Mouse (Mus musculus): ENCODE measurements at regions not wholly inside any gene's neighbourhood (a gene's known extent, or its start where the extent isn't known, plus 50 kb on each side); places are given as distances from the start of the nearest gene placed in this dataset.

GRCm38 (mm10) chr10:16600041-16600440 lies 1123.0 kb upstream of the Cited2 start:
- Histone ChIP-seq H3K27me3 (ENCODE audit: control insufficient read depth, insufficient read depth, low read length, poor library complexity, severe bottlenecking) (no peaks in the 10 kb centered on the region), H3K9me3 (replicated peaks; ENCODE audit: control insufficient read depth, insufficient read depth, low read length, poor library complexity, severe bottlenecking) (no peaks in the 10 kb centered on the region), H3K36me3 (ENCODE audit: control insufficient read depth, insufficient read depth, low read length, poor library complexity, severe bottlenecking) (no peaks in the 10 kb centered on the region), H3K9ac (ENCODE audit: low read depth, poor library complexity, severe bottlenecking) (no peak overlapping the region), H3K27ac (ENCODE audit: insufficient read depth, low read length) (no peak overlapping the region), H3K4me1 (ENCODE audit: control insufficient read depth, insufficient read depth, low read length) (no peaks in the 10 kb centered on the region), H3K4me3 (ENCODE audit: low read depth, low read length) (no peak overlapping the region)
- TF ChIP-seq EP300 (IDR thresholded peaks at IDR 0.05; ENCODE audit: insufficient read depth, low read depth, low read length) (no peak), CTCF (IDR thresholded peaks at IDR 0.05; ENCODE audit: low read depth, low read length) (no peak)

- Histone ChIP-seq H3K36me3 (ENCODE audit: control insufficient read depth, insufficient read depth, low read length, poor library complexity, severe bottlenecking) (no peaks in the 10 kb centered on the region), H3K27ac (ENCODE audit: insufficient read depth, low read length) (no peak overlapping the region), H3K9ac (ENCODE audit: low read depth, poor library complexity, severe bottlenecking) (no peak overlapping the region), H3K4me1 (ENCODE audit: control insufficient read depth, insufficient read depth, low read length) (no peaks in the 10 kb centered on the region), H3K9me3 (replicated peaks; ENCODE audit: control insufficient read depth, insufficient read depth, low read length, poor library complexity, severe bottlenecking) (no peaks in the 10 kb centered on the region), H3K27me3 (ENCODE audit: control insufficient read depth, insufficient read depth, low read length, poor library complexity, severe bottlenecking) (no peaks in the 10 kb centered on the region), H3K4me3 (ENCODE audit: low read depth, low read length) (no peak overlapping the region)
- no peak for TF ChIP-seq CTCF (IDR thresholded peaks at IDR 0.05; ENCODE audit: low read depth, low read length)
Measured at GRCm38 (mm10) chr10:16600551-16601224, 1122.3 kb upstream of the Cited2 start.

GRCm38 (mm10) chr10:16601225-16601595 lies 1121.8 kb upstream of the Cited2 start:
- Histone ChIP-seq H3K36me3 (ENCODE audit: control insufficient read depth, insufficient read depth, low read length, poor library complexity, severe bottlenecking) (no peaks in the 10 kb centered on the region), H3K9ac (ENCODE audit: low read depth, poor library complexity, severe bottlenecking) (no peak overlapping the region), H3K27me3 (ENCODE audit: control insufficient read depth, insufficient read depth, low read length, poor library complexity, severe bottlenecking) (no peaks in the 10 kb centered on the region), H3K4me3 (ENCODE audit: low read depth, low read length) (no peak overlapping the region), H3K9me3 (replicated peaks; ENCODE audit: control insufficient read depth, insufficient read depth, low read length, poor library complexity, severe bottlenecking) (no peaks in the 10 kb centered on the region), H3K4me1 (ENCODE audit: control insufficient read depth, insufficient read depth, low read length) (no peaks in the 10 kb centered on the region), H3K27ac (ENCODE audit: insufficient read depth, low read length) (no peak overlapping the region)
- TF ChIP-seq CTCF (IDR thresholded peaks at IDR 0.05; ENCODE audit: low read depth, low read length) (no peak), POLR2A (IDR thresholded peaks at IDR 0.05; ENCODE audit: insufficient read depth, low read length) (no peak), EP300 (IDR thresholded peaks at IDR 0.05; ENCODE audit: insufficient read depth, low read depth, low read length) (no peak)

- no peaks in the 10 kb centered on the region for H3K36me3 ChIP-seq (ENCODE audit: control insufficient read depth, insufficient read depth, low read length, poor library complexity, severe bottlenecking)
- H3K9ac ChIP-seq (ENCODE audit: low read depth, poor library complexity, severe bottlenecking) = no peak overlapping the region
- no peak for TF ChIP-seq CTCF (IDR thresholded peaks at IDR 0.05; ENCODE audit: low read depth, low read length)
- TF ChIP-seq EP300 (IDR thresholded peaks at IDR 0.05; ENCODE audit: insufficient read depth, low read depth, low read length) = no peak
- no peak for TF ChIP-seq POLR2A (IDR thresholded peaks at IDR 0.05; ENCODE audit: insufficient read depth, low read length)
- no peak overlapping the region for H3K4me3 ChIP-seq (ENCODE audit: low read depth, low read length)
- H3K27ac ChIP-seq (ENCODE audit: insufficient read depth, low read length) = no peak overlapping the region
- H3K9me3 ChIP-seq (replicated peaks; ENCODE audit: control insufficient read depth, insufficient read depth, low read length, poor library complexity, severe bottlenecking) = no peaks in the 10 kb centered on the region
- H3K27me3 ChIP-seq (ENCODE audit: control insufficient read depth, insufficient read depth, low read length, poor library complexity, severe bottlenecking) = no peaks in the 10 kb centered on the region
- H3K4me1 ChIP-seq (ENCODE audit: control insufficient read depth, insufficient read depth, low read length) = no peaks in the 10 kb centered on the region
Measured at GRCm38 (mm10) chr10:16608339-16608738, 1114.7 kb upstream of the Cited2 start.

GRCm38 (mm10) chr10:16618752-16619151 lies 1104.3 kb upstream of the Cited2 start:
- no peaks in the 10 kb centered on the region for H3K36me3 ChIP-seq (ENCODE audit: control insufficient read depth, insufficient read depth, low read length, poor library complexity, severe bottlenecking)
- TF ChIP-seq EP300 (IDR thresholded peaks at IDR 0.05; ENCODE audit: insufficient read depth, low read depth, low read length) (no peak), POLR2A (IDR thresholded peaks at IDR 0.05; ENCODE audit: insufficient read depth, low read length) (no peak), CTCF (IDR thresholded peaks at IDR 0.05; ENCODE audit: low read depth, low read length) (no peak)
- H3K4me1 ChIP-seq (ENCODE audit: control insufficient read depth, insufficient read depth, low read length) = no peaks in the 10 kb centered on the region
- H3K9ac ChIP-seq (ENCODE audit: low read depth, poor library complexity, severe bottlenecking) = no peak overlapping the region
- H3K4me3 ChIP-seq (ENCODE audit: low read depth, low read length) = no peak overlapping the region
- no peaks in the 10 kb centered on the region for H3K9me3 ChIP-seq (replicated peaks; ENCODE audit: control insufficient read depth, insufficient read depth, low read length, poor library complexity, severe bottlenecking)
- no peak overlapping the region for H3K27ac ChIP-seq (ENCODE audit: insufficient read depth, low read length)
- H3K27me3 ChIP-seq (ENCODE audit: control insufficient read depth, insufficient read depth, low read length, poor library complexity, severe bottlenecking) = no peaks in the 10 kb centered on the region

GRCm38 (mm10) chr10:16619584-16619983 lies 1103.4 kb upstream of the Cited2 start:
- no peaks in the 10 kb centered on the region for H3K4me1 ChIP-seq (ENCODE audit: control insufficient read depth, insufficient read depth, low read length)
- no peaks in the 10 kb centered on the region for H3K27me3 ChIP-seq (ENCODE audit: control insufficient read depth, insufficient read depth, low read length, poor library complexity, severe bottlenecking)
- no peak overlapping the region for H3K9ac ChIP-seq (ENCODE audit: low read depth, poor library complexity, severe bottlenecking)
- H3K27ac ChIP-seq (ENCODE audit: insufficient read depth, low read length) = no peak overlapping the region
- H3K4me3 ChIP-seq (ENCODE audit: low read depth, low read length) = no peak overlapping the region
- H3K36me3 ChIP-seq (ENCODE audit: control insufficient read depth, insufficient read depth, low read length, poor library complexity, severe bottlenecking) = no peaks in the 10 kb centered on the region
- H3K9me3 ChIP-seq (replicated peaks; ENCODE audit: control insufficient read depth, insufficient read depth, low read length, poor library complexity, severe bottlenecking) = no peaks in the 10 kb centered on the region
- TF ChIP-seq CTCF (IDR thresholded peaks at IDR 0.05; ENCODE audit: low read depth, low read length) (no peak), EP300 (IDR thresholded peaks at IDR 0.05; ENCODE audit: insufficient read depth, low read depth, low read length) (no peak), POLR2A (IDR thresholded peaks at IDR 0.05; ENCODE audit: insufficient read depth, low read length) (no peak)

All from ES-Bruce4 (cell line).